Mouse (Mus musculus) embryonic facial prominence, embryonic 10.5 days (tissue): ENCODE measurements around the gene Sgcd. TPM values are rescaled to one million over a fixed set of nuclear protein-coding genes. Genes with fewer than 3 reads are reported as not detected.

Experiments used
- DNase-seq: peaks from one replicate; pipeline ENCODE4 v3.0.0-alpha.2; 2017; ENCODE audit warnings: low spot score
- H3K27ac ChIP-seq: fragments of 300-500 bp; sonication (generic); replicated peaks from 2 replicates; pipeline ENCODE4 v1.5.1; 2016; ENCODE audit warnings: mild to moderate bottlenecking
- H3K27me3 ChIP-seq: fragments of 300-500 bp; sonication (generic); replicated peaks from 2 replicates; pipeline ENCODE4 v1.6.1; 2016; ENCODE audit warnings: low read depth, mild to moderate bottlenecking; ENCODE audit not compliant: poor library complexity, severe bottlenecking
- H3K36me3 ChIP-seq: fragments of 300-500 bp; sonication (generic); replicated peaks from 2 replicates; pipeline ENCODE4 v1.6.1; 2016; ENCODE audit warnings: mild to moderate bottlenecking, moderate library complexity
- H3K4me1 ChIP-seq: fragments of 300-500 bp; sonication (generic); 2 replicates; pipeline ENCODE4 v1.6.1; 2016
- H3K4me3 ChIP-seq: fragments of 300-500 bp; sonication (generic); 2 replicates; pipeline ENCODE4 v1.5.1; 2016; ENCODE audit warnings: mild to moderate bottlenecking, moderate library complexity
- H3K9me3 ChIP-seq: fragments of 300-500 bp; sonication (generic); 2 replicates; pipeline ENCODE4 v1.6.1; 2016; ENCODE audit warnings: mild to moderate bottlenecking
- WGBS: fragments of 180-500 bp; shearing (Covaris S2); methylation state at CpG from one replicate; pipeline ENCODE4 v1.1.7; 2016; 5-methylcytosine and 5-hydroxymethylcytosine counted together
- polyA plus RNA-seq: library from polyadenylated mRNA; unstranded; fragments of >200 nt; fragmentation: Nextera tagmentation; extraction: Ambion mirVana; gene quantifications from 2 replicates; pipeline ENCODE4 v1.2.1, GENCODE M21; 2016

The Sgcd gene
- polyA plus RNA-seq, 1 experiment from 2014 or later: 5.8 TPM

- WGBS: 34% methylated on average over 4 of the region's 4 CpGs
- no peak for DNase-seq
- Histone ChIP-seq H3K4me1 (peaks cover 5% of the 10 kb centered on the region; the same call in 1 of the 2 replicates), H3K27me3 (no peaks in the 10 kb centered on the region), H3K9me3 (no peaks in the 10 kb centered on the region), H3K27ac (no peak overlapping the region), H3K36me3 (no peaks in the 10 kb centered on the region), H3K4me3 (no peak overlapping the region)
Measured at GRCm38 (mm10) chr11:46939311-46939710, 1049.5 kb downstream of the Sgcd start.

GRCm38 (mm10) chr11:46924946-46925345 is 1063.8 kb downstream of the Sgcd start:
- WGBS: 71% methylated on average over 1 of the region's 1 CpGs
- Histone ChIP-seq H3K36me3 (no peaks in the 10 kb centered on the region), H3K4me3 (no peak overlapping the region), H3K27ac (no peak overlapping the region), H3K27me3 (no peaks in the 10 kb centered on the region), H3K4me1 (no peaks in the 10 kb centered on the region), H3K9me3 (no peaks in the 10 kb centered on the region)
- DNase-seq: no peak

GRCm38 (mm10) chr11:46920244-46920643 is 1068.5 kb downstream of the Sgcd start:
- H3K27ac ChIP-seq: no peak overlapping the region
- no peak overlapping the region for H3K4me3 ChIP-seq
- H3K27me3 ChIP-seq: no peaks in the 10 kb centered on the region
- no peaks in the 10 kb centered on the region for H3K4me1 ChIP-seq
- no peak for DNase-seq
- H3K9me3 ChIP-seq: no peaks in the 10 kb centered on the region
- no peaks in the 10 kb centered on the region for H3K36me3 ChIP-seq
- WGBS: 96% methylated on average over 1 of the region's 1 CpGs

GRCm38 (mm10) chr11:46912656-46913237 is 1076.0 kb downstream of the Sgcd start:
- Histone ChIP-seq H3K27me3 (no peaks in the 10 kb centered on the region), H3K27ac (no peak overlapping the region), H3K4me3 (no peak overlapping the region), H3K4me1 (no peaks in the 10 kb centered on the region), H3K36me3 (no peaks in the 10 kb centered on the region), H3K9me3 (no peaks in the 10 kb centered on the region)
- DNase-seq: no peak
- WGBS: 87% methylated on average over 5 of the region's 5 CpGs

DNA sequence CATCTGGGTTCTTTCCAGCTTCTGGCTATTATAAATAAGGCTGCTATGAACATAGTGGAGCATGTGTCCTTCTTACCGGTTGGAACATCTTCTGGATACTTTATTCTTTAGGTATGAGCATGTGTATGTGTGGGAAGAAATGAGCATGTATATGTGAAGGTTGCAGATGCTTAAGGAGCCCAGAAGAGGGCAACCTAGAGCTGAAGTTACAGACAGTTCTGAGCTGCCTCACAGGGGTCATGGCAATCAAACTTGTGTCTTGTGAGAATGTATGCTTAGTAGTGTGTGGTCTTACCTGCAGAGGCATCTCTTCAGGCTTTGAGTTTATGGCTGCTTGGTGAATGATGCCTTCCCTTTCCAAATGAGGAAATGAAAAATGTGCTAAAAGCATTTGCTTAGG is 1084.5 kb downstream of the Sgcd start:
- Histone ChIP-seq H3K4me1 (no peaks in the 10 kb centered on the region), H3K27ac (no peak overlapping the region), H3K4me3 (no peak overlapping the region), H3K27me3 (no peaks in the 10 kb centered on the region), H3K36me3 (no peaks in the 10 kb centered on the region), H3K9me3 (no peaks in the 10 kb centered on the region)
- no peak for DNase-seq
- 86% methylated on average over 1 of the region's 1 CpGs for WGBS

DNA sequence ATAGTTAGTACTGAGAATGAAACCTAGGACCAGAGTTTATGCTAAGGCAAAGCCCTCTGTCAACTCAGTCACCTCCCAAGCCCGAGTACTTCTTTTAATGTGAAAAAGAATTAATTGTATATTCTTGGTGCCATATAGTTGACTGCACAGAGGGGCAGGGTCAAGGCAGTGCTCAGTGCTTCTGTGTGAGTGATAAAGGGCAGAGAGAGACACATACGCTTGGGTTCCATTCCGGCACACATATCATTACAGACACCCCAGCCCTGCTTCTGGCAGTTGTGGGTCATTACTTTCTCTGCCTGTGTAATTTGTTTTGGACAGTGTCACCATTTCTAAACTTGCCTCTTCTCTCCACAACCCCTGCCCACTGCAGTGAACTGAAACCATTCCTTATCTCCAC is 1099.7 kb downstream of the Sgcd start:
- no peaks in the 10 kb centered on the region for H3K36me3 ChIP-seq
- DNase-seq: no peak
- H3K27me3 ChIP-seq: no peaks in the 10 kb centered on the region
- H3K4me1 ChIP-seq: no peaks in the 10 kb centered on the region
- H3K4me3 ChIP-seq: no peak overlapping the region
- H3K9me3 ChIP-seq: no peaks in the 10 kb centered on the region
- WGBS: 89% methylated on average over 3 of the region's 3 CpGs
- no peak overlapping the region for H3K27ac ChIP-seq

- 88% methylated on average over 2 of the region's 2 CpGs for WGBS
- Histone ChIP-seq H3K4me3 (no peak overlapping the region), H3K4me1 (no peaks in the 10 kb centered on the region), H3K36me3 (no peaks in the 10 kb centered on the region), H3K27me3 (no peaks in the 10 kb centered on the region), H3K9me3 (no peaks in the 10 kb centered on the region), H3K27ac (no peak overlapping the region)
- no peak for DNase-seq
Measured at GRCm38 (mm10) chr11:46882456-46882855, 1106.3 kb downstream of the Sgcd start.

DNA sequence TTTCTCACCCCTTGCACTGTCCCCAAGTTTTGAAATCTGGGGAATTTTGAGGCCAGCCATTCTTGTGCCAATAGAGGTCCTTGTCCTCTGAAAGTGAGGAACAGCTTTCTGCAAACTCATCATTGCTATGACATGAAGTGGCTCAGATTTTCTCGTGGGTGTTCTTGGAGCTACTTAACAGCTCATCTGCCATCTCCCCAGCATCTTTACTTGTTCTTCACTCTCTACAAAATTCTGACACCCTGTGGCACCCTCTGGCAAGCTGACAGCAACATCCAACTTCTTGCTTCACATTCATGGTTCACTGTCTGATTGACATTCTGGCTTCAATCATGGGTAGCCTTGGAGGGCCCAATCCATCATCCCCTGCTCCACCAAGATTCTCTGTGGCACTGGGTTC is 1113.0 kb downstream of the Sgcd start:
- H3K4me1 ChIP-seq: no peaks in the 10 kb centered on the region
- H3K27me3 ChIP-seq: no peaks in the 10 kb centered on the region
- no peak overlapping the region for H3K4me3 ChIP-seq
- WGBS: 82% methylated on average over 1 of the region's 1 CpGs
- H3K27ac ChIP-seq: no peak overlapping the region
- H3K36me3 ChIP-seq: no peaks in the 10 kb centered on the region
- DNase-seq: no peak
- H3K9me3 ChIP-seq: no peaks in the 10 kb centered on the region

DNA sequence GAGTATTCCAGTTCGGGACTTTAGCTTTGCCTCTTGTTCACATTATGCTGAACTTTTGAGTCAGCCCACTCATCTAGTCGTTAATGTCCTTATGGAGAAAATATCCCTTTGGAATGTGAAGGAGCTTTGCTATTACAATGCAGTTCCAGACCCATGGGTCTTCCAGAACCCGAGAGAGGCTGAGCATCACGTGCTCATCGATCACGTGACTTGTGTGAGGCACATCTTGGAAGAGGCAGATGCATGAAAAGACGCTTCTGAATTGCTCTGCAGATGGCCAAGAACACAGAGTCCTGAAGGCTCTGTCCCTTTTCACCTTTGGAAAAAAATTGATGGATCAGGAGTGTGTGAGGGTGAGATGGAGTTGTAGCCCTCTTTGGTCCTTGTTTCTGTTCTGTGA is 1120.2 kb downstream of the Sgcd start:
- no peak overlapping the region for H3K27ac ChIP-seq
- H3K4me1 ChIP-seq: no peaks in the 10 kb centered on the region
- H3K9me3 ChIP-seq: no peaks in the 10 kb centered on the region
- 81% methylated on average over 7 of the region's 7 CpGs for WGBS
- no peaks in the 10 kb centered on the region for H3K36me3 ChIP-seq
- DNase-seq: no peak
- H3K4me3 ChIP-seq: no peak overlapping the region
- H3K27me3 ChIP-seq: no peaks in the 10 kb centered on the region

DNA sequence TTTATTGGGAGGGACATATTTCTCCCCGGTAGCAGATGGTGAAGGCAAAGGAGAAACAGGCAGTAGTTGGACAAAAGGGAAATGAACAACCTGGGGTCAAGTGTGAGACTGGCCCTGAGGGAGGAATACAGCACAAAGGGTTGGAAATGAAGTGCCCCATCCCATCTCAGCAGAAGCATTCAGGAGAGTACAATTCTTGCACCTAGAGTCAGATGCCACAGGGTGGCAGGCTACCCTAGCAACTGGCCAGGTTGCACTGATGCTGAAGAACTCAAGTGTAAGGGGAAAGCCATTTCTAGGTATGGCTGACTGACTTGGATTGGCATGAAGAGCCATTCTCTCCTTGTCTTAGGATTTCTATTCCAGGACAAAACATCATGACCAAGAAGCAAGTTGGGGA is 1124.0 kb downstream of the Sgcd start:
- H3K36me3 ChIP-seq: no peaks in the 10 kb centered on the region
- no peaks in the 10 kb centered on the region for H3K9me3 ChIP-seq
- H3K4me1 ChIP-seq: no peaks in the 10 kb centered on the region
- peak; percentile 35 for DNase-seq
- no peak overlapping the region for H3K27ac ChIP-seq
- no peak overlapping the region for H3K4me3 ChIP-seq
- no peaks in the 10 kb centered on the region for H3K27me3 ChIP-seq
- WGBS: 80% methylated on average over 1 of the region's 1 CpGs

- 35% methylated on average over 8 of the region's 8 CpGs for WGBS
- peak overlapping the region; percentile 5; the same call in 1 of the 2 replicates for H3K27ac ChIP-seq
Measured at GRCm38 (mm10) chr11:46848221-46848971, 1140.4 kb downstream of the Sgcd start.

GRCm38 (mm10) chr11:46847827-46848220 is 1140.9 kb downstream of the Sgcd start:
- no peak for DNase-seq
- Histone ChIP-seq H3K27ac (peak overlapping the region; percentile 5; the same call in 1 of the 2 replicates), H3K9me3 (no peaks in the 10 kb centered on the region), H3K27me3 (no peaks in the 10 kb centered on the region), H3K4me3 (no peak overlapping the region), H3K36me3 (no peaks in the 10 kb centered on the region), H3K4me1 (peaks cover 34% of the 10 kb centered on the region)
- WGBS: 55% methylated on average over 3 of the region's 3 CpGs

More at GRCm38 (mm10) chr11:46848221-46848971, 1140.4 kb downstream of the Sgcd start:
- Histone ChIP-seq H3K27me3 (no peaks in the 10 kb centered on the region), H3K4me3 (no peak overlapping the region), H3K9me3 (no peaks in the 10 kb centered on the region), H3K36me3 (no peaks in the 10 kb centered on the region), H3K4me1 (peaks cover 34% of the 10 kb centered on the region)
- no peak for DNase-seq

DNA sequence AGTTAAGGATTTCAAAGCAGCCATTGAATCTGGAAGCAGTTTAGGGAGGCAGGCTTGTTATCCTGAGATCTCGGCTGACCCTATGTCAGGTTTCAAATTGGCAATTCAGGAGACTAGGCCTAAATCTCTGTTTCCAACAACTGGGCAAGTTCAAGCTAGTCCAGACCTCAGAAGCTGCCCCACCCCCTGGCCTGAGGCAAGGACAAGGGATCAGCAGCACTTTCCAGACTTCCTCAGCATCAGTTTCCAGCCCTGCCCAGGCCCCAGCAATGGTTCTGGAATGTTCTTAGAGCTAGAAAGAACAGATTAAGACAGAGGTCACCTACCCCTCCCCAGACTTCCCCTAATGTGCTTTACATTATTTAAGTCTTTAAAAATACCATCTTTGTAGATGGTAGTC is 1142.1 kb downstream of the Sgcd start:
- Histone ChIP-seq H3K9me3 (no peaks in the 10 kb centered on the region), H3K27me3 (no peaks in the 10 kb centered on the region), H3K4me1 (peaks cover 34% of the 10 kb centered on the region), H3K4me3 (no peak overlapping the region), H3K36me3 (no peaks in the 10 kb centered on the region), H3K27ac (peak overlapping the region; percentile 51)
- 27% methylated on average over 1 of the region's 1 CpGs for WGBS
- peak; percentile 68 for DNase-seq
